Mouse (Mus musculus): ENCODE results near the gene Pdxp.
A peak's percentile ranks its signal among the peaks of the same experiment; 100 is the strongest.

Pdxp gene

GRCm38 (mm10) chr15:78927788-78928457, 14.2 kb downstream of the Pdxp start:
- peak; percentile 77 for DNase-seq (ENCODE audit: low spot score)

GRCm38 (mm10) chr15:78928539-78928938, 14.8 kb downstream of the Pdxp start:
- no peak for DNase-seq (ENCODE audit: low spot score)

DNA sequence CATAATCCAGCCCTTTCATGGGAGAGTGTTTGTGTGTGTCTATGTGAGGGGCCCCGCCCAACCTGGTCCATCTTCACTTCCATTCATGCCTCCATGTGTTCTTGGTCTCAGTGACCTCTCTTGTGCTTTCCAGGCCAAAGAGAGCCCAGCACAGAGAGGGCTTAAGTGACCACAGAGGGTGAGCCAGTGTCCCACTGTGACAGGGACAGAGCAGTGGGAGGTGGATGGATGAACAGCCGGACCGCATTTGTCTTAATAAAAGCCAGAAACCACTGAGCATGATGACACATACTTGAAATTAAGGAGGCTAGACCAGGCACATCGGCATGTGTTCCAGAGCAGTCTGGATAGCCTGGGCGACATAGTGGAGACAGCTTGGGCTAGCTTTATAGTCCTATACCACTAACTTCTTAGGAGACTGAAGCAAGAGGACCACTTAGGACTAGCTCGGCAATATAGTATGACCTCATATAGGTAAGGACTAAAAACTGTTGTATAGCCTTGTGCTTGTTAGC, 16.5 kb downstream of the Pdxp start:
- no peak for DNase-seq (ENCODE audit: low spot score)

DNA sequence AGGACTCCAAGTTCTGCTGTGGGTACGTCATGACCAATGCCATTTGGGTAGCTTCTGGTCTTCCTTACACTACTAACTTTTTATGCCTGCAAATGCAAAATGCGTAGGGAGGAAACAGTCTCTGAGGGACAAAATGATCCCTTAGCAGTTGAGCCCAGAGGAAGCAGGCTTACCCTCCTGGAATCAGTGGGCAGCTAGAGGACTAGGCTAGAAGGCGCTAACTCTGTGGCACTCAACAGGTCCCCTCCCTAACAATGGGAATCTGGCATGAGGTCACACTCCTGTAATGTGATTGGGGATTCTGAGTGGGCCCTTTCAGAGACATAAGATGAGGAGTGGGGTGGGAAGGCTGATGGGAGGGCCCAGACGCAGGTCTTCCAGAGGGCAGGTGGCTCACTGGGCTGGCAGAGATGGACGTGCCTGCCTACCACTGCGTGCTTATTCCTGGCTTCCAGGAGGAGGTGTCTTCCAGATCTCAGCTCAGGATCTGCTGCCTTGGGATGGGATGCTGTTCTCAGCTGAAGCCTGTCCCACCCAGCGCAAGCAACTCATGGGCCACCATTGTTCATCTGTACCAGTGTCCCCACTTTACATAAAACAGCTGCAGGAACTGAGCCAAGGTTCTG, 17.2 kb downstream of the Pdxp start:
- no peak for DNase-seq (ENCODE audit: low spot score)

DNA sequence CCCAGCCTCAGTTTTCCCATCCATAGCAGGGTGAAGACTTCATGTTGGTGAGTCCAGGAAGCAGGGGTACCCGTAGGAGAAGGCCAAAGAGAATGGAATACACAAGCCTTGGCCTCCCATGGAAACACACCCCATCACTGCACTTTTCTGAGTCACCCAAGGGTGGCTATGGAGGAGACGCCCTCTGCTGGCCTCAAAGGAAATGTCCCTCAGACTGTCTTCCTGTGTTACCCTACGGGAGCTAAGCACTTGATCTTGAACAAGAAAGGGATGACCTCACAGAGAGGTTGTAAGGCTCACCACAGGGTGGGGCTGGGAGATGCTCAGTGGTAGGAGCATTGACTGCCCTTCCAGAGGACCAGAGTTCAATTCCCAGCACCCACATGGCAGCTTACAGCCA, 17.9 kb downstream of the Pdxp start:
- no peak for DNase-seq (ENCODE audit: low spot score)

DNA sequence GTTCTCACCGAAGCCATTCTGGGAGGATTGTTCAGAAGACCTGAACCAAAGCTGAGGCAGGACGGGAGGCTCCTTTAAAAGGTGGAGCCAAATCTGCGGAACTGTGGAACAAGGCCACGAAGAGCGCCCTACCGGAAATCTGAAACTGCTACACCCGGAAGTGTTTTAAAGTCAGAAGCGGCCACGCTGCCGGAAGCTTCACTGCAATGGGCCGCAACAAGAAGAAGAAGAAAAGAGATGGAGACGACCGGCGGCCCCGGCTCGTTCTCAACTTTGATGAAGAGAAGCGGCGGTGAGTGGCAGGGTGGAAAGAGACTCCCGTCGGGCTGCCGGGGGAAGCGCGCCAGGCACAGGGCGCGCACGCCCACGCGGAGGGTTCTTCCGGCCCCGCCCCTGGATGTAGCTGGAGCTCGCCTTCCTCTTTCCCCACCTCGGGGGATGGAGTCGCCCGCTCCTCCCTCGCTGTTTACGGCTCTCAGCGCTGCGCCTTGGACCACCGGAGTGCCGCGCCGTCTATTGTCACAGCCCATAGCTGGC, 21.1 kb downstream of the Pdxp start, which contains the start of gene Nol12:
Gene Nol12 (plus strand): TSS at position 150 of the 537 bp plus-strand sequence.
- DNase-seq (ENCODE audit: low spot score), result peak; percentile 65

DNA sequence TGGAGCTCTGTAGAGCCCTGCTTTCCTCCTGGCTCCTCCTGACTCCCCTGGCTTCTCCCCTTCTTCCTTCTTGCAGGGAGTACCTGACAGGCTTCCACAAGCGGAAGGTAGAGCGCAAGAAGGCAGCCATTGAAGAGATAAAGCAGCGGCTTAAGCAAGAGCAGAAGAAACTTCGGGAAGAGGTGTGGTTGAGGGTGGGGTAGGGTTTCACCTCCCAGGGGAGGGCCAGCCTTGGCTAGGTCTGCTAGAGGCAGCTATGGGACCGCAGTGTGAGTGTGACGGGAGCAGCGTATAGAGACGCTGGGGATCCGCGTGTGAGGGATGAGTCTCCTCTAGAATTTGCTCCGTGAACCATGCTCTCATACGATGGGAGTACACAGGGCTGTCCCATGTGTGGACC, 22.7 kb downstream of the Pdxp start:
- no peak for DNase-seq (ENCODE audit: low spot score)

DNA sequence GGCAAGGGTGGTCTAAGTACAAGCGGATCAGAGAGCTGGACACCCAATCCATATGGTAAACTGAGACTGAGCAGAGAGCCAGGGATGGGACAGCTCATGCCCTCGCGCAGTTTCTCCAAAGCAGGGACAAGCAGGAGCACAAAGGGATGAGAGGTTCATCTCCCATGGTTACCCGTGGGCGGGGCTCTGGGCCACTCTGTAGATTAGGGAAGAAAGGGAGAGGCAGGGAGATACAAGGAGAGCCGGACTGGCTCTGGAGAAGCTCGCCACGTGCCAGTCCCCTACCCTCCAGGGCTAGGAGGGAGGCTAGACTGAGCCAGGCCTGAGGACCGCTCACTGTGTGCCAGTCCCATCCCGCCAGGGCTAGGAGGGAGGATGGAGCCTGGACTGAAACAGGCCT, 23.6 kb downstream of the Pdxp start:
- no peak for DNase-seq (ENCODE audit: low spot score)

DNA sequence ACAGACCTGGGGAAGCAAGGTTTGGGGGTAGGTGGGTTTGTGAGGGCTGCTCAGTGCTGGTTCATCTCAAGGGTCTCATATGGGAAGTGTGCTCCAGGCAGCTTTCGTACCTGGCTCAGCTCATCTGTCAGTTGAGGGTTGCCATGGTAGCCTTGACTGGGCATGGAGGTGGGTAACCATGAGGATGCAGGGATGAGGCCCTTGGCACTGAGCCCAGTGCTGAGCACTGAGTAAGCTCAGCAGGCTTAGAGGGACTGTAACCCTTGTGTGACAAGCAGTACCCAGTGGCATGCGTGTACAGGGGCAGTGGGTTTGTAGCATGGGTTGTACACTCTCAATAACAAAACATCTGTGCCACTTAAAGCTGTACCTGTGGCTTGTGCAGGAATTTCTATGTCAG, 24.2 kb downstream of the Pdxp start:
- DNase-seq (ENCODE audit: low spot score), result no peak

DNA sequence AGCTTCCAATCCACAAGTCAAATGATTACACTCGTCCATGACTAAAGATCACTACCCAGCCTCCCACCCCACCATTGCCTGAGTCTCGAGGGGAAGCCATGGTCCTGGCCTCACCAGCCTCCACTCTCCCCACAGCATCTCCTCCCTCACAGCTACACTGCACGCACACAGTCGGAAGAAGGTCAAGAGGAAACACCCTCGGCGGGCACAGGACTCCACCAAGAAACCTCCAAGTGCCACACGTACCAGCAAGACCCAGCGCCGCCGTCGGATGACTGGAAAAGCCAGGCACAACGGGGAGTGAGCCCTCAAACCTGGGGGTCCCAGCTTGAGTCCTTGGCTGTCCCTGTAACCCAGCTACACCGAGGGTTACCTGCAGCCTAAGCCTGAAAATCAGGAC, 26.6 kb downstream of the Pdxp start:
- DNase-seq (ENCODE audit: low spot score), result no peak

GRCm38 (mm10) chr15:78942663-78943062, 28.9 kb downstream of the Pdxp start:
- DNase-seq (ENCODE audit: low spot score), result peak; percentile 53

DNA sequence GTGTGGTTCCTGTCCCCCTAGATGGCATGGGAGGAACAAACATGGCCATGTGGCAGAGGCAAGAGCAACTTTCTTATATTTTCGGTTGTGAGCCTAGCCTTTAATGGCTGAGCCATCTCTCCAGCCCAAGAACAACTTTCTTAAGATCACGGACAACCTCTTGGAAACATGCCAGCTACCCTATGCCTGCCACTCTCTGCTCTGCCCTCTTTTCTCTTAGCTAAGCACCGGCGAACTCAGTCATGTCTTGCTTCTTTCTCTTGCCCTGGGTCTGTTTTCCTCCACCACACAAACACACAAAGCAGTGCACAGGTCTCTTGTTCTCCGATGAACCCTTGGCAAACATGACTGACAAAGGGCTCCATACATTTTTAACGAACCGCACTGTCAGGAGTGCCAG, 32.5 kb downstream of the Pdxp start:
- no peak for DNase-seq (ENCODE audit: low spot score)

DNA sequence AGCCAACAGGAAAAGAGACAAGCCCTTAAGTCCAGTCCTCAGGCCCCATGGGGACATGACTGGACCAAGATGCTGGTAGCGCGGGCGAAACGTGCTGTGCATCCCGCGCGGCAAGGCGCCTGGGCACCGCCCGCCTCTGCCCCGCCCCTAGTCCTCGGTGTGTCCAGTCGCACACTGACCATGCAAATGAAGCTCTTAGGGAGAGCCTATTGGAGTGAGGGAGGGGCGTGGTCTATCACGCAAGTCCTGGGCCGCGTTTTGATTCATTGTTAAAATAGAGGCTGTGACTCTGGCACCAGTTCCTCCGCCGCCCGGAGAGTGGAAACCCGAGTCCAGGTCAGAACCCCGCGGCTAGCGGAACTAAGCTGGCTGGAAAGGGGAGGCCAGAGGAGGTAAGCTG, 33.9 kb downstream of the Pdxp start, which contains the start of gene Triobp:
Gene Triobp (plus strand): TSS at position 68 of the 400 bp plus-strand sequence.
- peak; percentile 88 for DNase-seq (ENCODE audit: low spot score)

DNA sequence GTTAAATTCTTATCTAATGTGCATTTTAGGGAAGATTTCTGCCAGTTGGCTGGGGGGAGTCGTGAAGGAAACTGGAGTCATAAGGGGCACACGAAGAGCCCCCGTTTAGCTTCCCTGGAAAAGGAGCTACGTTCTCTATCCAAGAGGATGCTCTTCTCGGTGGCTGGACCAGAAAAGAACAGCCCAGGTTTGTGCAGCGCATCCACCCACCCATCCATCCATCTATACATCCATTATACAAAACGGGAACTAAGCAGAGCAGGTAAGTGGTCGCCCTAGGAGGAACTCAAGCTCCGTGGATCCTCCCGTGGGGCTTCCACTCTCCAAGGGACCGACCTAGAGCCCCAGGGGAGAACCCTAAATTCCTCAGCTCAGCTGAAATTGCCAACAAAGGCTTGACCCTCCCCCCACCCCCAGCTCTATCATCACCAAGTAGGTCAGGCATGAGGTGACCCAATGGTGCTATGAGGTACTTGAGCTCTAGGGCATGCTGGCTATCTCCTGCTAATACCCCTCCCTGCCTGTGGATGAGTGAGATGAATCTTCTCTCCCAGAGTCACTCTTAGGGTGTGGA, 34.5 kb downstream of the Pdxp start:
- no peak for DNase-seq (ENCODE audit: low spot score)

DNA sequence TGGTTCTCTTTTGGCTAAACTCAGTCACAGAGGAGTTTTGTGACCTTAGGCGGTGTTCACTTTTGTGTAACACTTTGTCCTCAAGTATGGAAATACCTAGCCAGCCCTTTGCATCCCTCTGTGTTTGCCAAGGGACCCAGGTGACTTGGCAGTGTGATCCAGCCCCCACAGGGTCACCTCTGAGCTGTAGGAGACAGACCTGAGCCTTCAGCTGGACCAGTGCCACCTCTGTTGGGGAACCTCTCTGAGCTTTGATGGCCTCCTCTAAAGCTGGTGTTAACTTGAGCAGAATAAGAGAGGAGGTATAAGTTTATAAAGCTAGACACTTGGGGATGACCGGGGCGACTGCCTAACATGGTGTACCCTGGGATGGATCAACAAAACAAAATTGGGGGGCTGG, 35.2 kb downstream of the Pdxp start:
- no peak for DNase-seq (ENCODE audit: low spot score)

GRCm38 (mm10) chr15:78955663-78956062, 41.9 kb downstream of the Pdxp start:
- no peak for DNase-seq (ENCODE audit: low spot score)

DNA sequence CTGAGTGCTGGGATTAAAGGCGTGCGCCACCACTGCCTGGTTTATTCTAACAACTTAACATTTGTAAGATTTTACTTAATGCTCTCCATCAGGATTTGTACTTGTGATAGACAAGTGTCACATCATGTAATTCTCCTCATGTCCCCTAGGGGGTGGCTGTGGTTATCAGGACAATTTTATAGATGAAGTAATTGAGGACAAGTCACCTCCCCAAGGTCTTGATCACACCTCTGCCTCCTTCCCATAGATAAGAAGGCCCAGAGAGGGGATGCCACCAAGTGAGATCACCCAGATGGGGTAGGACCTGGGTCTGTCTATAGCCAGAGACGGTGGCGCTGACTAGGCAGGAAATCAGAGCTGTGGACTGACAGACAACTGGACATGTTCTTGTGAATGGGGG, 42.6 kb downstream of the Pdxp start:
- no peak for DNase-seq (ENCODE audit: low spot score)

DNA sequence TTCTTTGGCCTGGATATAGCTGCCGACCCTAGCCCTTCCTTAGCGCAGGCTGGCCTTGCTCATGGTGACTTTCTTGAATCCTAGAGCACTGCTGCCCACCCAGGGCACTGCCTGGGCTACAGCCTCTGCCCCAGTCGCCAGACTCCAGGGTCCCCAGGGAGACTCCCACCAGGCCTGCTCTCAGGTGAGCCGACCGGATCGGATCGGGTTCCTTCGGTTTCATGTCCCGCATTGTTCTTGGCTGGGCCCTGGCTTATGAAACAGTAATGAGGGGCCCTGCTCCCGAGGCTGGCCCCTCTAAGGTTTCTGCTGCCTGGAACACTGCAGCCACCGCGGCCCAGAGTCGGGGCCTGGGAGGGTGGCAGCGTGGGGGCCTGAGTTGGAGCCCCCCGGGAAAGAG, 43.3 kb downstream of the Pdxp start:
- no peak for DNase-seq (ENCODE audit: low spot score)

GRCm38 (mm10) chr15:78959537-78959936, 45.8 kb downstream of the Pdxp start:
- no peak for DNase-seq (ENCODE audit: low spot score)

DNA sequence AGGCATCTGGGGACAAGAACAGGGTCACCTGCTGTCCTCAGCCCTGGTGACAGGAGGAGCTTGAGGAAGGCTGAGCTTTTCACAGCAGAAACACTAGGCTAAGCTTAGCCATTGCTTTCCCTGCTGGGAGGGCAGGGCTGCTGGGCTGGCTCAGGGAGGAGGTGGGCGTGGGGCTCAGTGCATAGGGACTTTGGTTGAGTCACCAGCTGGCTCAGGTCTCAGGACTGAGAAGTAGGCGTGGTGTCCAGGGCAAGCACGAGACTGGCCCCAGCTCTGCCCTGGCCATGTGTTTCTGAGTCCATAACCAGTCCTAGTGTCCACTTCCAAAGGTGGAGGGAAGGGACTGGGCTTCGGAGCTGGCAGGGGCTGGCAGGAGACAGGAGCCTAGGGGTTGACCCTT, 46.4 kb downstream of the Pdxp start:
- no peak for DNase-seq (ENCODE audit: low spot score)

- no peak for DNase-seq (ENCODE audit: low spot score)
These were observed 49.2 kb downstream of the Pdxp start for GRCm38 (mm10) chr15:78962885-78963284.

Data from ovary, adult 18-20 months (tissue).